Mouse (Mus musculus) heart, embryonic 10.5 days (tissue): Measurements from ENCODE around the gene Vwf. TPM values are rescaled to one million over a fixed set of nuclear protein-coding genes. Genes with fewer than 3 reads are reported as not detected.

ENCODE experiments used
- DNase-seq: peaks from one replicate; pipeline ENCODE4 v3.0.0-alpha.2; 2017; ENCODE audit warnings: low spot score
- H3K27ac ChIP-seq: fragments of 300-500 bp; sonication (generic); 2 replicates; pipeline ENCODE4 v1.5.1; 2016; ENCODE audit warnings: mild to moderate bottlenecking
- H3K27me3 ChIP-seq: fragments of 300-500 bp; sonication (generic); 2 replicates; pipeline ENCODE4 v1.6.1; 2016; ENCODE audit warnings: mild to moderate bottlenecking; ENCODE audit not compliant: poor library complexity, insufficient read depth, severe bottlenecking
- H3K36me3 ChIP-seq: fragments of 300-500 bp; sonication (generic); 2 replicates; pipeline ENCODE4 v1.6.1; 2016; ENCODE audit warnings: mild to moderate bottlenecking, moderate library complexity
- H3K4me1 ChIP-seq: fragments of 300-500 bp; sonication (generic); 2 replicates; pipeline ENCODE4 v1.6.1; 2016; ENCODE audit warnings: mild to moderate bottlenecking
- H3K4me3 ChIP-seq: fragments of 300-500 bp; sonication (generic); 2 replicates; pipeline ENCODE4 v1.5.1; 2016; ENCODE audit warnings: mild to moderate bottlenecking, moderate library complexity
- H3K9me3 ChIP-seq: fragments of 300-500 bp; sonication (generic); 2 replicates; pipeline ENCODE4 v1.6.1; 2016; ENCODE audit warnings: mild to moderate bottlenecking, moderate library complexity
- WGBS: fragments of 180-500 bp; shearing (Covaris S2); methylation state at CpG from one replicate; pipeline ENCODE4 v1.1.7; 2016; 5-methylcytosine and 5-hydroxymethylcytosine counted together
- polyA plus RNA-seq: library from polyadenylated mRNA; unstranded; fragments of >200 nt; fragmentation: Nextera tagmentation; extraction: Ambion mirVana; gene quantifications from 2 replicates; pipeline ENCODE4 v1.2.1, GENCODE M21; 2016

Vwf gene
- polyA plus RNA-seq, 1 experiment from 2014 or later: 22.1 TPM

GRCm38 (mm10) chr6:125577882-125578646 lies 31.5 kb downstream of the Vwf start:
- 0 out of 2 replicates have a peak overlapping the region, but pooled peaks have one; percentile 24 for H3K27ac ChIP-seq
- no peaks in the 10 kb centered on the region for H3K36me3 ChIP-seq
- DNase-seq: no peak
- H3K4me3 ChIP-seq: no peak overlapping the region
- no peaks in the 10 kb centered on the region for H3K9me3 ChIP-seq
- peaks cover 24% of the 10 kb centered on the region for H3K4me1 ChIP-seq
- H3K27me3 ChIP-seq: no peaks in the 10 kb centered on the region
- WGBS: 53% methylated on average over 11 of the region's 11 CpGs

GRCm38 (mm10) chr6:125578647-125579011 lies 32.1 kb downstream of the Vwf start:
- WGBS: 71% methylated on average over 7 of the region's 7 CpGs

GRCm38 (mm10) chr6:125579864-125580263 lies 33.3 kb downstream of the Vwf start:
- no peak for DNase-seq
- no peak overlapping the region for H3K27ac ChIP-seq
- H3K27me3 ChIP-seq: no peaks in the 10 kb centered on the region
- H3K4me3 ChIP-seq: no peak overlapping the region
- 79% methylated on average over 2 of the region's 2 CpGs for WGBS
- H3K4me1 ChIP-seq: peaks cover 19% of the 10 kb centered on the region
- H3K36me3 ChIP-seq: no peaks in the 10 kb centered on the region
- H3K9me3 ChIP-seq: no peaks in the 10 kb centered on the region

More at GRCm38 (mm10) chr6:125578647-125579011, 32.1 kb downstream of the Vwf start:
- Histone ChIP-seq H3K4me3 (no peak overlapping the region), H3K9me3 (no peaks in the 10 kb centered on the region), H3K4me1 (peaks cover 23% of the 10 kb centered on the region), H3K36me3 (no peaks in the 10 kb centered on the region), H3K27ac (no peak overlapping the region), H3K27me3 (no peaks in the 10 kb centered on the region)
- no peak for DNase-seq

- Histone ChIP-seq H3K4me1 (peaks cover 19% of the 10 kb centered on the region; the same call in 1 of the 2 replicates), H3K9me3 (no peaks in the 10 kb centered on the region), H3K36me3 (no peaks in the 10 kb centered on the region), H3K4me3 (no peak overlapping the region), H3K27me3 (no peaks in the 10 kb centered on the region; the same call in 1 of the 2 replicates), H3K27ac (no peak overlapping the region)
- no peak for DNase-seq
- WGBS: 72% methylated on average over 6 of the region's 6 CpGs
Measured at GRCm38 (mm10) chr6:125583666-125584065, 37.1 kb downstream of the Vwf start.

- Histone ChIP-seq H3K9me3 (no peaks in the 10 kb centered on the region), H3K4me3 (no peak overlapping the region), H3K27ac (no peak overlapping the region), H3K27me3 (no peaks in the 10 kb centered on the region; the same call in 1 of the 2 replicates), H3K36me3 (no peaks in the 10 kb centered on the region), H3K4me1 (peaks cover 19% of the 10 kb centered on the region; the same call in 1 of the 2 replicates)
- DNase-seq: no peak
- WGBS: 91% methylated on average over 15 of the region's 15 CpGs
Measured at GRCm38 (mm10) chr6:125584266-125584665, 37.7 kb downstream of the Vwf start.

- Histone ChIP-seq H3K9me3 (no peaks in the 10 kb centered on the region), H3K36me3 (no peaks in the 10 kb centered on the region), H3K4me1 (peaks cover 19% of the 10 kb centered on the region; the same call in 1 of the 2 replicates), H3K27me3 (peaks cover 6% of the 10 kb centered on the region; the same call in 1 of the 2 replicates), H3K27ac (no peak overlapping the region), H3K4me3 (no peak overlapping the region)
- WGBS: 58% methylated on average over 3 of the region's 3 CpGs
- no peak for DNase-seq
Measured at GRCm38 (mm10) chr6:125585579-125585978, 39.0 kb downstream of the Vwf start.

- Histone ChIP-seq H3K4me1 (peaks cover 19% of the 10 kb centered on the region; the same call in 1 of the 2 replicates), H3K9me3 (no peaks in the 10 kb centered on the region), H3K36me3 (no peaks in the 10 kb centered on the region), H3K27me3 (peaks cover 7% of the 10 kb centered on the region; the same call in 1 of the 2 replicates), H3K4me3 (no peak overlapping the region), H3K27ac (no peak overlapping the region)
- DNase-seq: no peak
- WGBS: 84% methylated on average over 4 of the region's 4 CpGs
Measured at GRCm38 (mm10) chr6:125586042-125586566, 39.5 kb downstream of the Vwf start.

GRCm38 (mm10) chr6:125588241-125588640 lies 41.7 kb downstream of the Vwf start:
- Histone ChIP-seq H3K27ac (no peak overlapping the region), H3K36me3 (no peaks in the 10 kb centered on the region), H3K27me3 (peaks cover 10% of the 10 kb centered on the region; the same call in 1 of the 2 replicates), H3K4me1 (peaks cover 12% of the 10 kb centered on the region), H3K9me3 (no peaks in the 10 kb centered on the region), H3K4me3 (no peak overlapping the region)
- 91% methylated on average over 12 of the region's 12 CpGs for WGBS
- no peak for DNase-seq

GRCm38 (mm10) chr6:125589075-125589474 lies 42.5 kb downstream of the Vwf start:
- H3K4me1 ChIP-seq: peaks cover 9% of the 10 kb centered on the region; the same call in 1 of the 2 replicates
- no peak for DNase-seq
- whole genome bisulfite sequencing: 74% methylated on average over 8 of the region's 8 CpGs
- H3K27ac ChIP-seq: no peak overlapping the region
- no peak overlapping the region for H3K4me3 ChIP-seq
- H3K9me3 ChIP-seq: no peaks in the 10 kb centered on the region
- peaks cover 11% of the 10 kb centered on the region; the same call in 1 of the 2 replicates for H3K27me3 ChIP-seq
- no peaks in the 10 kb centered on the region for H3K36me3 ChIP-seq

- H3K27me3 ChIP-seq: peaks cover 16% of the 10 kb centered on the region; the same call in 1 of the 2 replicates
- no peak for DNase-seq
- no peaks in the 10 kb centered on the region for H3K9me3 ChIP-seq
- no peak overlapping the region for H3K4me3 ChIP-seq
- 83% methylated on average over 7 of the region's 7 CpGs for WGBS
- no peak overlapping the region for H3K27ac ChIP-seq
- no peaks in the 10 kb centered on the region for H3K36me3 ChIP-seq
- H3K4me1 ChIP-seq: peaks cover 10% of the 10 kb centered on the region
Measured at GRCm38 (mm10) chr6:125590056-125590455, 43.5 kb downstream of the Vwf start.

- no peak overlapping the region for H3K4me3 ChIP-seq
- WGBS: 83% methylated on average over 8 of the region's 8 CpGs
- peaks cover 16% of the 10 kb centered on the region; the same call in 1 of the 2 replicates for H3K27me3 ChIP-seq
- no peaks in the 10 kb centered on the region for H3K36me3 ChIP-seq
- H3K9me3 ChIP-seq: no peaks in the 10 kb centered on the region
- peaks cover 11% of the 10 kb centered on the region for H3K4me1 ChIP-seq
- DNase-seq: no peak
- no peak overlapping the region for H3K27ac ChIP-seq
Measured at GRCm38 (mm10) chr6:125590471-125590870, 43.9 kb downstream of the Vwf start.

- DNase-seq: no peak
- Histone ChIP-seq H3K9me3 (no peaks in the 10 kb centered on the region), H3K4me1 (peaks cover 18% of the 10 kb centered on the region), H3K36me3 (no peaks in the 10 kb centered on the region), H3K4me3 (no peak overlapping the region), H3K27me3 (peaks cover 16% of the 10 kb centered on the region; the same call in 1 of the 2 replicates), H3K27ac (no peak overlapping the region)
- WGBS: 60% methylated on average over 8 of the region's 8 CpGs
Measured at GRCm38 (mm10) chr6:125591652-125592385, 45.2 kb downstream of the Vwf start.

GRCm38 (mm10) chr6:125592536-125592935 lies 46.0 kb downstream of the Vwf start:
- H3K27ac ChIP-seq: no peak overlapping the region
- no peaks in the 10 kb centered on the region for H3K36me3 ChIP-seq
- 82% methylated on average over 6 of the region's 6 CpGs for WGBS
- H3K4me3 ChIP-seq: no peak overlapping the region
- H3K9me3 ChIP-seq: no peaks in the 10 kb centered on the region
- no peak for DNase-seq
- peaks cover 24% of the 10 kb centered on the region for H3K4me1 ChIP-seq
- H3K27me3 ChIP-seq: peaks cover 18% of the 10 kb centered on the region; the same call in 1 of the 2 replicates
